Mouse (Mus musculus) megakaryocyte progenitor cell, adult 5-6 weeks (primary cell): Measurements from ENCODE around the gene Anxa3. TPM values are rescaled to one million over a fixed set of nuclear protein-coding genes. Genes with fewer than 3 reads are reported as not detected.
A peak's percentile ranks its signal among the peaks of the same experiment; 100 is the strongest.

Experiments
- ATAC-seq: replicated peaks from 2 replicates; pipeline ENCODE4 v1.8.0; 2016; ENCODE audit warnings: mild to moderate bottlenecking, moderate TSS enrichment, inconsistent platforms; ENCODE audit not compliant: poor library complexity
- total RNA-seq, 2 experiments: library from RNA; stranded (forward) in 1 of 2; stranded (reverse) in 1 of 2; fragments of 157-497, 149-512 nt in 1 of 2; fragments of 200-1000 nt in 1 of 2; gene quantifications; 2 replicates each; pipeline versions ENCODE4 v1.2.3 to v1.2.4; 2015 to 2017

Gene Anxa3
- total RNA-seq, 2 experiments from 2014 or later: 351 to 514 TPM

- no peak for ATAC-seq
Measured at GRCm38 (mm10) chr5:96834338-96834737, 41.2 kb downstream of the Anxa3 start.

GRCm38 (mm10) chr5:96847986-96848385, 54.8 kb downstream of the Anxa3 start:
- 0 out of 2 replicates have a peak, but pooled peaks have one; percentile 11 for ATAC-seq

GRCm38 (mm10) chr5:96848386-96848785, 55.2 kb downstream of the Anxa3 start:
- no peak for ATAC-seq

- ATAC-seq: no peak
Measured at GRCm38 (mm10) chr5:96849232-96849631, 56.1 kb downstream of the Anxa3 start.

GRCm38 (mm10) chr5:96853451-96853850, 60.3 kb downstream of the Anxa3 start:
- ATAC-seq: no peak

GRCm38 (mm10) chr5:96854350-96854749, 61.2 kb downstream of the Anxa3 start:
- ATAC-seq: peak; percentile 55; the same call in 1 of the 2 replicates

- ATAC-seq: no peak
Measured at GRCm38 (mm10) chr5:96859938-96860337, 66.8 kb downstream of the Anxa3 start.

GRCm38 (mm10) chr5:96867171-96867570, 74.0 kb downstream of the Anxa3 start:
- peak; percentile 89 for ATAC-seq

- ATAC-seq: peak; percentile 63
Measured at GRCm38 (mm10) chr5:96868893-96869292, 75.8 kb downstream of the Anxa3 start.

GRCm38 (mm10) chr5:96870996-96871395, 77.9 kb downstream of the Anxa3 start:
- ATAC-seq: no peak

GRCm38 (mm10) chr5:96878178-96878577, 85.0 kb downstream of the Anxa3 start:
- peak; percentile 86 for ATAC-seq

- ATAC-seq: peak; percentile 30
Measured at GRCm38 (mm10) chr5:96878851-96879540, 85.9 kb downstream of the Anxa3 start.

- ATAC-seq: no peak
Measured at GRCm38 (mm10) chr5:96880231-96880630, 87.1 kb downstream of the Anxa3 start.

GRCm38 (mm10) chr5:96881118-96881517, 88.0 kb downstream of the Anxa3 start:
- ATAC-seq: no peak

- ATAC-seq: peak; percentile 41
Measured at GRCm38 (mm10) chr5:96881613-96882012, 88.5 kb downstream of the Anxa3 start.

- ATAC-seq: peak; percentile 63
Measured at GRCm38 (mm10) chr5:96885202-96885601, 92.1 kb downstream of the Anxa3 start.

- peak; percentile 86 for ATAC-seq
Measured at GRCm38 (mm10) chr5:96888396-96888795, 95.3 kb downstream of the Anxa3 start.

- no peak for ATAC-seq
Measured at GRCm38 (mm10) chr5:96890367-96890766, 97.2 kb downstream of the Anxa3 start.

Other genes starting within 250 kb of the Anxa3 start
- 39.5 and 43.2 TPM in 2 replicates for gene Bmp2k, start 204.3 kb downstream of the Anxa3 start, total RNA-seq (2015)
- gene Bmp2k, start 204.3 kb downstream of the Anxa3 start, total RNA-seq (2017): 16.4 and 16.5 TPM in 2 replicates